Mouse (Mus musculus) stomach, embryonic 16.5 days (tissue): ENCODE results near the gene Gnb3. TPM values are rescaled to one million over a fixed set of nuclear protein-coding genes. Genes with fewer than 3 reads are reported as not detected.

ENCODE experiments used
- ATAC-seq: fragments of 200-750 bp; cut with Nextera tagmentation; 2 replicates; pipeline ENCODE4 v1.8.0; 2017; ENCODE audit warnings: moderate number of reproducible peaks, moderate TSS enrichment; ENCODE audit not compliant: insufficient read depth, low FRiP score
- H3K27ac ChIP-seq: fragments of 300-500 bp; sonication (generic); 2 replicates; pipeline ENCODE4 v1.5.1; 2014; ENCODE audit warnings: low read length
- H3K27me3 ChIP-seq: fragments of 300-500 bp; sonication (generic); 2 replicates; pipeline ENCODE4 v1.6.1; 2014; ENCODE audit warnings: low read length, control low read depth, mixed read lengths; ENCODE audit not compliant: control insufficient read depth, insufficient read depth
- H3K36me3 ChIP-seq: fragments of 300-500 bp; sonication (generic); 2 replicates; pipeline ENCODE4 v1.6.1; 2014; ENCODE audit warnings: low read length; ENCODE audit not compliant: control insufficient read depth, insufficient read depth
- H3K4me1 ChIP-seq: fragments of 300-500 bp; sonication (generic); 2 replicates; pipeline ENCODE4 v1.6.1; 2014; ENCODE audit warnings: low read length, control low read depth, mixed read lengths; ENCODE audit not compliant: control insufficient read depth, insufficient read depth
- H3K4me2 ChIP-seq: fragments of 300-500 bp; sonication (generic); 2 replicates; pipeline ENCODE4 v1.6.1; 2014; ENCODE audit warnings: low read depth, low read length, mixed read lengths
- H3K4me3 ChIP-seq: fragments of 300-500 bp; sonication (generic); replicated peaks from 2 replicates; pipeline ENCODE4 v1.5.1; 2014; ENCODE audit warnings: mild to moderate bottlenecking, low read length
- H3K9ac ChIP-seq: fragments of 300-500 bp; sonication (generic); 2 replicates; pipeline ENCODE4 v1.6.1; 2014; ENCODE audit warnings: low read length
- H3K9me3 ChIP-seq: fragments of 300-500 bp; sonication (generic); replicated peaks from 2 replicates; pipeline ENCODE4 v1.6.1; 2016; ENCODE audit warnings: low read length, control low read depth; ENCODE audit not compliant: control insufficient read depth
- WGBS: fragments of 180-500 bp; shearing (Covaris S2); extraction: QIAGEN DNeasy Blood & Tissue Kit; methylation state at CpG from one replicate; pipeline ENCODE4 v1.1.7; 2014; 5-methylcytosine and 5-hydroxymethylcytosine counted together
- polyA plus RNA-seq: library from polyadenylated mRNA; unstranded; fragments of >200 nt; fragmentation: Nextera tagmentation; extraction: Ambion mirVana; gene quantifications from 2 replicates; pipeline ENCODE4 v1.2.1, GENCODE M21; 2015

Gnb3 gene
- polyA plus RNA-seq, 1 experiment from 2014 or later: 1.5 TPM

DNA sequence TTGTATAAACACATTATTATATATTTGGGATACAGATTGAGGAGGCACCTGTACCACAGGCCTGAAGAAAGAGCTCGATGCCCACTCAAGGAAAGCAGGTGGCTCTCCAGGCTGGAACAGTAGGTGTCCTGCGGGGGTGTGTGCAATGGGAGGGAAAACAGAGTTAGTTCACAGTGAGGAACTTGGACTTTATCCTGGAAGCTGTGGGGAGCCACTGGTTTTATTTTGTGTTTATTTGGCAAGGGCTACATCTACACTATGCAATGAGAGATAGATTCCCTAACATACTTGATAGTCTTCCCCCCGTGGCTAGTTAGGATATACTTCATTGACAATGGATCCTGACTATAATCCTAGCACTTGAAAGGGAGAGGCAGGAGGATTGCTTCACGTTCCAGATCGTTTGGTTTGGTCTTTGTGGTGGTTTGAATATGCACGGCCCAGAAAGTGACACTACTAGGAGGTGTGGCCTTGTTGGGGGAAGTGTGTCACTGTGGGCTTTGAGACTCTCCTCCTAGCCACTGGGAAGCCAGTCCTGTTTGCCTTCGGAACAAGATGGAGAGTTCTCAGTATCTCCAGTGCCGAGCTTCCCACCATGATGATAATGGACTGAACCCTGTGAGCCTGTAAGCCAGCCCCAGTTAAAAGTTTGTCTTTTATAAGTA is 53.2 kb downstream of the Gnb3 start:
- H3K4me1 ChIP-seq: peaks cover 5% of the 10 kb centered on the region; the same call in 1 of the 2 replicates
- no peak overlapping the region for H3K4me2 ChIP-seq
- no peak overlapping the region for H3K4me3 ChIP-seq
- ATAC-seq: no peak
- no peaks in the 10 kb centered on the region for H3K27me3 ChIP-seq
- no peaks in the 10 kb centered on the region for H3K9me3 ChIP-seq
- H3K9ac ChIP-seq: no peak overlapping the region
- no peaks in the 10 kb centered on the region for H3K36me3 ChIP-seq
- 52% methylated on average over 8 of the region's 8 CpGs for WGBS
- no peak overlapping the region for H3K27ac ChIP-seq

Other genes with a start within 250 kb of the Gnb3 start
- gene C1s2, start 204.2 kb downstream of the Gnb3 start, polyA plus RNA-seq: not detected in 2 replicates
- gene Lpcat3, start 177.2 kb downstream of the Gnb3 start, polyA plus RNA-seq: 84.1 and 86.8 TPM in 2 replicates
- 167 and 175 TPM in 2 replicates for gene Emg1, start 128.1 kb downstream of the Gnb3 start, polyA plus RNA-seq
- gene Phb2, start 127.9 kb downstream of the Gnb3 start, polyA plus RNA-seq: 282 and 303 TPM in 2 replicates
- gene Ptpn6, start 101.6 kb downstream of the Gnb3 start, polyA plus RNA-seq: 19.6 and 20.1 TPM in 2 replicates
- gene Grcc10, start 98.9 kb downstream of the Gnb3 start, polyA plus RNA-seq: 352 and 357 TPM in 2 replicates
- gene Gm45234, start 84.3 kb downstream of the Gnb3 start, polyA plus RNA-seq: not detected in 2 replicates
- 12.2 and 13.1 TPM in 2 replicates for gene Atn1, start 83.8 kb downstream of the Gnb3 start, polyA plus RNA-seq
- gene Eno2, start 70.6 kb downstream of the Gnb3 start, polyA plus RNA-seq: 9.3 and 9.8 TPM in 2 replicates
- gene Lrrc23, start 60.5 kb downstream of the Gnb3 start, polyA plus RNA-seq: 0.53 and 0.65 TPM in 2 replicates
- 14.8 and 15.1 TPM in 2 replicates for gene Spsb2, start 31.6 kb downstream of the Gnb3 start, polyA plus RNA-seq
- 938 and 959 TPM in 2 replicates for gene Tpi1, start 26.0 kb downstream of the Gnb3 start, polyA plus RNA-seq
- 128 and 139 TPM in 2 replicates for gene Usp5, start 10.8 kb downstream of the Gnb3 start, polyA plus RNA-seq
- gene Cdca3, start 10.7 kb downstream of the Gnb3 start, polyA plus RNA-seq: 129 and 138 TPM in 2 replicates
- gene P3h3, start 17.5 kb upstream of the Gnb3 start, polyA plus RNA-seq: 9.9 and 11.5 TPM in 2 replicates
- 1.1 and 1.7 TPM in 2 replicates for gene Gpr162, start 23.7 kb upstream of the Gnb3 start, polyA plus RNA-seq
- 0.46 TPM in 2 replicates for gene Cd4, start 47.9 kb upstream of the Gnb3 start, polyA plus RNA-seq
- 1.2 and 1.3 TPM in 2 replicates for gene Lag3, start 71.4 kb upstream of the Gnb3 start, polyA plus RNA-seq
- gene Ptms, start 79.8 kb upstream of the Gnb3 start, polyA plus RNA-seq: 177 and 180 TPM in 2 replicates
- gene Mlf2, start 91.1 kb upstream of the Gnb3 start, polyA plus RNA-seq: 283 and 299 TPM in 2 replicates
- 140 and 156 TPM in 2 replicates for gene Cops7a, start 125.3 kb upstream of the Gnb3 start, polyA plus RNA-seq
- gene Pianp, start 156.4 kb upstream of the Gnb3 start, polyA plus RNA-seq: 4.0 and 4.2 TPM in 2 replicates
- 9.3 and 12.8 TPM in 2 replicates for gene Zfp384, start 168.9 kb upstream of the Gnb3 start, polyA plus RNA-seq
- gene Ing4, start 199.5 kb upstream of the Gnb3 start, polyA plus RNA-seq: 114 and 115 TPM in 2 replicates
- gene Acrbp, start 209.4 kb upstream of the Gnb3 start, polyA plus RNA-seq: 10.6 and 12.9 TPM in 2 replicates
- gene Lpar5, start 227.6 kb upstream of the Gnb3 start, polyA plus RNA-seq: 9.5 and 13.6 TPM in 2 replicates